Mouse (Mus musculus) lung, postnatal 0 days (tissue): Measurements from ENCODE around the gene Olfr550. TPM values are rescaled to one million over a fixed set of nuclear protein-coding genes. Genes with fewer than 3 reads are reported as not detected.
"Not testable (repeated sequence)": the region's sequence is repeated elsewhere in the genome, so short reads cannot be mapped to it uniquely, and the experiment has no call there.

Experiments used
- ATAC-seq: fragments of 200-750 bp; cut with Nextera tagmentation; 2 replicates; pipeline ENCODE4 v1.8.0; 2017; ENCODE audit warnings: moderate library complexity
- DNase-seq: peaks from one replicate; pipeline ENCODE4 v3.0.0-alpha.2; 2016; ENCODE audit warnings: low spot score
- H3K27ac ChIP-seq: fragments of 300-500 bp; sonication (generic); 2 replicates; pipeline ENCODE4 v1.5.1; 2014; ENCODE audit warnings: antibody characterized with exemption, mild to moderate bottlenecking, low read length, mixed read lengths
- H3K27me3 ChIP-seq: fragments of 300-500 bp; sonication (generic); replicated peaks from 2 replicates; pipeline ENCODE4 v1.6.1; 2014; ENCODE audit warnings: low read length, mixed read lengths; ENCODE audit not compliant: insufficient read depth
- H3K36me3 ChIP-seq: fragments of 300-500 bp; sonication (generic); 2 replicates; pipeline ENCODE4 v1.6.1; 2014; ENCODE audit warnings: low read length, mixed read lengths; ENCODE audit not compliant: insufficient read depth
- H3K4me1 ChIP-seq: fragments of 300-500 bp; sonication (generic); 2 replicates; pipeline ENCODE4 v1.6.1; 2014; ENCODE audit warnings: antibody characterized with exemption, low read depth, low read length, mixed read lengths; ENCODE audit not compliant: insufficient read depth
- H3K4me2 ChIP-seq: fragments of 300-500 bp; sonication (generic); replicated peaks from 2 replicates; pipeline ENCODE4 v1.6.1; 2014; ENCODE audit warnings: low read depth, mild to moderate bottlenecking, low read length, moderate library complexity, mixed read lengths
- H3K4me3 ChIP-seq: fragments of 300-500 bp; sonication (generic); 2 replicates; pipeline ENCODE4 v1.5.1; 2014; ENCODE audit warnings: low read depth, low read length
- H3K9ac ChIP-seq: fragments of 300-500 bp; sonication (generic); replicated peaks from 2 replicates; pipeline ENCODE4 v1.6.1; 2014; ENCODE audit warnings: low read depth, mild to moderate bottlenecking
- H3K9me3 ChIP-seq: fragments of 300-500 bp; sonication (generic); 2 replicates; pipeline ENCODE4 v1.6.1; 2016; ENCODE audit warnings: low read length, mixed read lengths
- CTCF ChIP-seq: IDR thresholded peaks from 2 replicates; pipeline ENCODE4 v1.5.1; 2016; ENCODE audit warnings: antibody characterized with exemption, mild to moderate bottlenecking
- EP300 ChIP-seq: IDR thresholded peaks from 2 replicates; pipeline ENCODE4 v1.6.1; 2016; ENCODE audit warnings: antibody characterized with exemption, mild to moderate bottlenecking, control low read depth
- WGBS: fragments of 180-500 bp; shearing (Covaris S2); extraction: QIAGEN DNeasy Blood & Tissue Kit; methylation state at CpG from one replicate; pipeline ENCODE4 v1.1.7; 2014; 5-methylcytosine and 5-hydroxymethylcytosine counted together
- polyA plus RNA-seq: library from polyadenylated mRNA; unstranded; fragments of >200 nt; fragmentation: Nextera tagmentation; extraction: Ambion mirVana; gene quantifications from 2 replicates; pipeline ENCODE4 v1.2.1, GENCODE M21; 2015

Olfr550 gene
- polyA plus RNA-seq, 1 experiment from 2014 or later, result 0.21 TPM

- Histone ChIP-seq H3K36me3 (no peaks in the 10 kb centered on the region), H3K9ac (no peak within 1 kb of the TSS), H3K9me3 (no peaks in the 10 kb centered on the region), H3K27me3 (no peaks in the 10 kb centered on the region), H3K27ac (no peak within 1 kb of the TSS), H3K4me1 (no peaks in the 10 kb centered on the region), H3K4me3 (no peak within 1 kb of the TSS), H3K4me2 (no peak within 1 kb of the TSS)
- ATAC-seq, result no peak
- WGBS, result 53% methylated on average over 1 of the region's 1 CpGs
- no peak for DNase-seq
- TF ChIP-seq CTCF (no peak), EP300 (no peak)
Measured at GRCm38 (mm10) chr7:102597378-102598031, 26.3 kb downstream of the Olfr550 start, which contains the start of gene Olfr552. TSS of gene Olfr552 (plus strand) at chr7:102597770.

GRCm38 (mm10) chr7:102618118-102618517 is 46.9 kb downstream of the Olfr550 start, which contains the start of gene Olfr553:
TSS of gene Olfr553 (minus strand) at chr7:102618218.
- H3K4me3 ChIP-seq, result no peak within 1 kb of the TSS
- no peak within 1 kb of the TSS for H3K4me2 ChIP-seq
- ATAC-seq (no peak), DNase-seq (no peak)
- H3K27me3 ChIP-seq, result no peaks in the 10 kb centered on the region
- no peaks in the 10 kb centered on the region for H3K9me3 ChIP-seq
- no peak within 1 kb of the TSS for H3K27ac ChIP-seq
- H3K9ac ChIP-seq, result no peak within 1 kb of the TSS
- no peaks in the 10 kb centered on the region for H3K4me1 ChIP-seq
- no peaks in the 10 kb centered on the region for H3K36me3 ChIP-seq
- TF ChIP-seq CTCF (no peak), EP300 (no peak)

- ATAC-seq (peak; percentile 48; the same call in 1 of the 2 replicates), DNase-seq (peak; percentile 49)
- Histone ChIP-seq H3K4me1 (no peaks in the 10 kb centered on the region), H3K4me2 (no peak overlapping the region), H3K27me3 (no peaks in the 10 kb centered on the region), H3K36me3 (no peaks in the 10 kb centered on the region), H3K9me3 (no peaks in the 10 kb centered on the region), H3K27ac (no peak overlapping the region), H3K9ac (no peak overlapping the region), H3K4me3 (no peak overlapping the region)
- WGBS, result 21% methylated on average over 5 of the region's 5 CpGs
- TF ChIP-seq CTCF, result no peak
Measured at GRCm38 (mm10) chr7:102619608-102620007, 48.4 kb downstream of the Olfr550 start.

- H3K4me1 ChIP-seq, H3K4me3 ChIP-seq, ATAC-seq, H3K9ac ChIP-seq, H3K36me3 ChIP-seq, H3K27ac ChIP-seq, H3K9me3 ChIP-seq, H3K4me2 ChIP-seq, DNase-seq, H3K27me3 ChIP-seq: not testable (repeated sequence)
- WGBS, result 81% methylated on average over 16 of the region's 19 CpGs
Measured at GRCm38 (mm10) chr7:102620368-102620767, 49.1 kb downstream of the Olfr550 start.

Other genes starting within 250 kb of the Olfr550 start
- 20.7 and 25.2 TPM in 2 replicates for gene Rrm1, start 129.7 kb upstream of the Olfr550 start, polyA plus RNA-seq
- not detected in 2 replicates for gene Olfr543, start 89.8 kb upstream of the Olfr550 start, polyA plus RNA-seq
- not detected in 2 replicates for gene Olfr544, start 83.1 kb upstream of the Olfr550 start, polyA plus RNA-seq
- gene Olfr545, start 71.9 kb upstream of the Olfr550 start, polyA plus RNA-seq, result not detected in 2 replicates
- gene Olfr547, start 36.7 kb upstream of the Olfr550 start, polyA plus RNA-seq, result not detected in 2 replicates
- not detected in 2 replicates for gene Olfr548-ps1, start 30.5 kb upstream of the Olfr550 start, polyA plus RNA-seq
- not detected in 2 replicates for gene Olfr549, start 21.6 kb upstream of the Olfr550 start, polyA plus RNA-seq
- gene Trim21, start 6.0 kb upstream of the Olfr550 start, polyA plus RNA-seq, result 0.76 and 0.80 TPM in 2 replicates
- gene Olfr551, start 20.4 kb downstream of the Olfr550 start, polyA plus RNA-seq, result not detected in 2 replicates
- gene Olfr552, start 26.3 kb downstream of the Olfr550 start, polyA plus RNA-seq, result not detected in 2 replicates
- not detected in 2 replicates for gene Olfr553, start 46.8 kb downstream of the Olfr550 start, polyA plus RNA-seq
- gene Olfr554, start 67.0 kb downstream of the Olfr550 start, polyA plus RNA-seq, result not detected in 2 replicates
- gene Olfr555, start 87.4 kb downstream of the Olfr550 start, polyA plus RNA-seq, result not detected in 2 replicates
- not detected in 2 replicates for gene Olfr556, start 93.5 kb downstream of the Olfr550 start, polyA plus RNA-seq
- gene Trim68, start 115.9 kb downstream of the Olfr550 start, polyA plus RNA-seq, result 11.6 and 13.2 TPM in 2 replicates
- not detected in 2 replicates for gene Olfr557, start 124.5 kb downstream of the Olfr550 start, polyA plus RNA-seq
- 0.13 and 0.16 TPM in 2 replicates for gene Olfr558, start 130.8 kb downstream of the Olfr550 start, polyA plus RNA-seq
- gene Olfr33, start 147.6 kb downstream of the Olfr550 start, polyA plus RNA-seq, result not detected in 2 replicates
- not detected in 2 replicates for gene Olfr559, start 156.0 kb downstream of the Olfr550 start, polyA plus RNA-seq
- gene Olfr560, start 187.9 kb downstream of the Olfr550 start, polyA plus RNA-seq, result not detected in 2 replicates
- 0.04 and 0.12 TPM in 2 replicates for gene Olfr78, start 188.0 kb downstream of the Olfr550 start, polyA plus RNA-seq
- gene Olfr561, start 199.8 kb downstream of the Olfr550 start, polyA plus RNA-seq, result not detected in 2 replicates
- not detected in 2 replicates for gene Olfr564, start 232.0 kb downstream of the Olfr550 start, polyA plus RNA-seq